Mouse (Mus musculus): ENCODE measurements at regions not wholly inside any gene's neighbourhood (a gene's known extent, or its start where the extent isn't known, plus 50 kb on each side); places are given as distances from the start of the nearest gene placed in this dataset.

- CTCF ChIA-PET = no interaction called here
Observed at GRCm38 (mm10) chr10:120666202-120666860, 190.1 kb upstream of the Hmga2 start.

- CTCF ChIA-PET = no interaction called here
Observed at GRCm38 (mm10) chr10:120665670-120666069, 189.4 kb upstream of the Hmga2 start.

- CTCF ChIA-PET = no interaction called here
Observed at GRCm38 (mm10) chr10:120664419-120664818, 188.2 kb upstream of the Hmga2 start.

GRCm38 (mm10) chr10:120663396-120663795 is 187.1 kb upstream of the Hmga2 start:
- CTCF ChIA-PET = no interaction called here

- CTCF ChIA-PET = no interaction called here
Observed at GRCm38 (mm10) chr10:120660503-120660902, 184.2 kb upstream of the Hmga2 start.

- CTCF ChIA-PET = interaction anchor here (0.7 kb wide), 1 partner anchor 179 kb away, joined by 3 read pairs; no protein-coding TSS in a partner anchor
Observed at GRCm38 (mm10) chr10:120655238-120655931, 179.1 kb upstream of the Hmga2 start.

GRCm38 (mm10) chr10:120652525-120653215 is 176.4 kb upstream of the Hmga2 start:
- CTCF ChIA-PET = interaction anchor here (0.6 kb wide), 1 partner anchor 899 kb away, joined by 3 read pairs; no protein-coding TSS in a partner anchor

- CTCF ChIA-PET = no interaction called here
Observed at GRCm38 (mm10) chr10:120651845-120652244, 175.6 kb upstream of the Hmga2 start.

- CTCF ChIA-PET = no interaction called here
Observed at GRCm38 (mm10) chr10:120650336-120650735, 174.1 kb upstream of the Hmga2 start.

- CTCF ChIA-PET = no interaction called here
Observed at GRCm38 (mm10) chr10:120648741-120649140, 172.5 kb upstream of the Hmga2 start.

- CTCF ChIA-PET = no interaction called here
Observed at GRCm38 (mm10) chr10:120648031-120648430, 171.8 kb upstream of the Hmga2 start.

GRCm38 (mm10) chr10:120647323-120647722 is 171.1 kb upstream of the Hmga2 start:
- CTCF ChIA-PET = no interaction called here

- CTCF ChIA-PET = no interaction called here
Observed at GRCm38 (mm10) chr10:120646862-120647311, 170.6 kb upstream of the Hmga2 start.

GRCm38 (mm10) chr10:120640847-120641246 is 164.6 kb upstream of the Hmga2 start:
- CTCF ChIA-PET = no interaction called here

- CTCF ChIA-PET = no interaction called here
Observed at GRCm38 (mm10) chr10:120638316-120638715, 162.0 kb upstream of the Hmga2 start.

- CTCF ChIA-PET = no interaction called here
Observed at GRCm38 (mm10) chr10:120635818-120636543, 159.7 kb upstream of the Hmga2 start.

GRCm38 (mm10) chr10:120635194-120635593 is 158.9 kb upstream of the Hmga2 start:
- CTCF ChIA-PET = no interaction called here

- CTCF ChIA-PET = no interaction called here
Observed at GRCm38 (mm10) chr10:120632071-120632470, 155.8 kb upstream of the Hmga2 start.

GRCm38 (mm10) chr10:120628066-120628465 is 151.8 kb upstream of the Hmga2 start:
- CTCF ChIA-PET = no interaction called here

GRCm38 (mm10) chr10:120625474-120625873 is 149.2 kb upstream of the Hmga2 start:
- CTCF ChIA-PET = no interaction called here

GRCm38 (mm10) chr10:120624203-120624942 is 148.1 kb upstream of the Hmga2 start:
- CTCF ChIA-PET = no interaction called here

Data from spleen, embryonic (tissue).